Mouse (Mus musculus): ENCODE measurements at regions not wholly inside any gene's neighbourhood (a gene's known extent, or its start where the extent isn't known, plus 50 kb on each side); places are given as distances from the start of the nearest gene placed in this dataset.
A peak's percentile ranks its signal among the peaks of the same experiment; 100 is the strongest.

GRCm38 (mm10) chr9:74342176-74342575, 232.0 kb downstream of the Wdr72 start:
- no peak for DNase-seq (ENCODE audit: low read depth, low spot score)

- no peak for DNase-seq (ENCODE audit: low read depth, low spot score)
These were observed 234.9 kb downstream of the Wdr72 start for GRCm38 (mm10) chr9:74345027-74345426.

- DNase-seq (ENCODE audit: low read depth, low spot score) = peak; percentile 11
These were observed 238.6 kb downstream of the Wdr72 start for GRCm38 (mm10) chr9:74348776-74349175.

- no peak for DNase-seq (ENCODE audit: low read depth, low spot score)
These were observed 255.8 kb downstream of the Wdr72 start for GRCm38 (mm10) chr9:74365930-74366438.

- no peak for DNase-seq (ENCODE audit: low read depth, low spot score)
These were observed 266.0 kb downstream of the Wdr72 start for GRCm38 (mm10) chr9:74376191-74376590.

- no peak for DNase-seq (ENCODE audit: low read depth, low spot score)
These were observed 267.0 kb downstream of the Wdr72 start for GRCm38 (mm10) chr9:74377204-74377603.

GRCm38 (mm10) chr9:74384206-74384896, 274.2 kb downstream of the Wdr72 start:
- no peak for DNase-seq (ENCODE audit: low read depth, low spot score)

GRCm38 (mm10) chr9:74425594-74425993, 315.4 kb downstream of the Wdr72 start:
- no peak for DNase-seq (ENCODE audit: low read depth, low spot score)

- no peak for DNase-seq (ENCODE audit: low read depth, low spot score)
These were observed 339.8 kb downstream of the Wdr72 start for GRCm38 (mm10) chr9:74449981-74450380.

- DNase-seq (ENCODE audit: low read depth, low spot score) = peak; percentile 58
These were observed 350.9 kb downstream of the Wdr72 start for GRCm38 (mm10) chr9:74461084-74461483.

GRCm38 (mm10) chr9:74476830-74477229, 366.7 kb downstream of the Wdr72 start:
- no peak for DNase-seq (ENCODE audit: low read depth, low spot score)

- no peak for DNase-seq (ENCODE audit: low read depth, low spot score)
These were observed 369.1 kb downstream of the Wdr72 start for GRCm38 (mm10) chr9:74479273-74479672.

- no peak for DNase-seq (ENCODE audit: low read depth, low spot score)
These were observed 347.8 kb upstream of the Onecut1 start for GRCm38 (mm10) chr9:74513887-74514286.

- no peak for DNase-seq (ENCODE audit: low read depth, low spot score)
These were observed 333.2 kb upstream of the Onecut1 start for GRCm38 (mm10) chr9:74528550-74528949.

GRCm38 (mm10) chr9:74530317-74530716, 331.4 kb upstream of the Onecut1 start:
- DNase-seq (ENCODE audit: low read depth, low spot score) = peak; percentile 40

GRCm38 (mm10) chr9:74530748-74531147, 331.0 kb upstream of the Onecut1 start:
- no peak for DNase-seq (ENCODE audit: low read depth, low spot score)

- no peak for DNase-seq (ENCODE audit: low read depth, low spot score)
These were observed 329.7 kb upstream of the Onecut1 start for GRCm38 (mm10) chr9:74531986-74532385.

GRCm38 (mm10) chr9:74534976-74535375, 326.7 kb upstream of the Onecut1 start:
- DNase-seq (ENCODE audit: low read depth, low spot score) = peak; percentile 40

GRCm38 (mm10) chr9:74556116-74556515, 305.6 kb upstream of the Onecut1 start:
- no peak for DNase-seq (ENCODE audit: low read depth, low spot score)

- DNase-seq (ENCODE audit: low read depth, low spot score) = no peak
These were observed 269.0 kb upstream of the Onecut1 start for GRCm38 (mm10) chr9:74592757-74593156.

GRCm38 (mm10) chr9:74593970-74594369, 267.8 kb upstream of the Onecut1 start:
- DNase-seq (ENCODE audit: low read depth, low spot score) = peak; percentile 38

- DNase-seq (ENCODE audit: low read depth, low spot score) = no peak
These were observed 257.3 kb upstream of the Onecut1 start for GRCm38 (mm10) chr9:74604415-74604814.

- DNase-seq (ENCODE audit: low read depth, low spot score) = peak; percentile 77
These were observed 239.8 kb upstream of the Onecut1 start for GRCm38 (mm10) chr9:74621957-74622356.

GRCm38 (mm10) chr9:74645394-74645793, 216.3 kb upstream of the Onecut1 start:
- DNase-seq (ENCODE audit: low read depth, low spot score) = no peak
